Mouse (Mus musculus) spleen, adult 2 months (tissue): ENCODE data around the gene Mast2. TPM values are rescaled to one million over a fixed set of nuclear protein-coding genes. Genes with fewer than 3 reads are reported as not detected.

Experiments used
- DNase-seq, 2 experiments: peaks; one replicate each; pipeline versions ENCODE4 v3.0.0 to v3.0.0-alpha.2; 2012 to 2021; ENCODE audit warnings: low spot score in 2 of 2, low read depth in 1 of 2
- H3K27ac ChIP-seq: fragments of 200-500 bp; 2 replicates; pipeline ENCODE4 v1.5.1; 2012; ENCODE audit warnings: low read length, inconsistent platforms; ENCODE audit not compliant: insufficient read depth
- H3K27me3 ChIP-seq: fragments of 200-500 bp; 2 replicates; pipeline ENCODE4 v1.6.1; 2012; ENCODE audit warnings: mild to moderate bottlenecking, moderate library complexity, low read length, inconsistent platforms; ENCODE audit not compliant: control insufficient read depth, insufficient read depth
- H3K36me3 ChIP-seq: fragments of 200-500 bp; 2 replicates; pipeline ENCODE4 v1.6.1; 2012; ENCODE audit warnings: mild to moderate bottlenecking, low read length, inconsistent platforms; ENCODE audit not compliant: control insufficient read depth, insufficient read depth
- H3K4me1 ChIP-seq: fragments of 200-500 bp; 2 replicates; pipeline ENCODE4 v1.6.1; 2011; ENCODE audit warnings: inconsistent platforms; ENCODE audit not compliant: control insufficient read depth, insufficient read depth, insufficient read length
- H3K4me3 ChIP-seq: fragments of 200-500 bp; 2 replicates; pipeline ENCODE4 v1.5.1; 2011; ENCODE audit warnings: mild to moderate bottlenecking, inconsistent platforms; ENCODE audit not compliant: insufficient read depth, insufficient read length; ENCODE audit errors: extremely low read depth
- CTCF ChIP-seq: fragments of 200-500 bp; IDR thresholded peaks from 2 replicates; pipeline ENCODE4 v1.5.1; 2011; ENCODE audit warnings: mild to moderate bottlenecking, inconsistent platforms; ENCODE audit not compliant: insufficient read depth, insufficient read length, insufficient replicate concordance; ENCODE audit errors: extremely low read depth
- POLR2A ChIP-seq: fragments of 200-500 bp; IDR thresholded peaks from 2 replicates; pipeline ENCODE4 v1.6.1; 2011; ENCODE audit warnings: low read depth, low read length, inconsistent platforms
- WGBS: fragments of 180-500 bp; shearing (Covaris S2); methylation state at CpG from one replicate; pipeline ENCODE4 v1.1.7; 2018; 5-methylcytosine and 5-hydroxymethylcytosine counted together
- polyA plus RNA-seq: library from polyadenylated mRNA; depleted of rRNA; stranded (reverse); fragments of >200 nt; gene quantifications from 2 replicates; pipeline ENCODE4 v1.2.3, GENCODE M21; 2012; rRNA removed

Mast2 gene
- 35.6 and 53.6 TPM in 2 replicates for polyA plus RNA-seq

- Histone ChIP-seq H3K4me1 (peaks cover 3% of the 10 kb centered on the region), H3K36me3 (no peaks in the 10 kb centered on the region), H3K27me3 (peaks cover 3% of the 10 kb centered on the region; the same call in 1 of the 2 replicates), H3K27ac (peak within 1 kb of the TSS; percentile 55), H3K4me3 (peak within 1 kb of the TSS; percentile 72)
- peak; percentile 59 to 79 for DNase-seq
- WGBS = 9% methylated on average over 56 of the region's 68 CpGs
- TF ChIP-seq CTCF (no peak), POLR2A (no peak)
Measured at GRCm38 (mm10) chr4:116464126-116464981, at the start of gene Mast2. Mast2 (minus strand) TSS chr4:116464183.

GRCm38 (mm10) chr4:116507425-116508218 is 43.6 kb upstream of the Mast2 start, which contains the start of gene Ipp:
Ipp (plus strand) TSS chr4:116507549.
- under 1% methylated on average over 55 of the region's 55 CpGs for WGBS
- peak within 1 kb of the TSS; percentile 75 for H3K27ac ChIP-seq

GRCm38 (mm10) chr4:116506886-116507424 is 43.0 kb upstream of the Mast2 start:
- peak overlapping the region; percentile 67; the same call in 1 of the 2 replicates for H3K27ac ChIP-seq
- TF ChIP-seq POLR2A (no peak), CTCF (no peak)
- peaks cover 4% of the 10 kb centered on the region; the same call in 1 of the 2 replicates for H3K4me1 ChIP-seq
- H3K4me3 ChIP-seq = peak overlapping the region; percentile 65
- 33% methylated on average over 11 of the region's 11 CpGs for WGBS
- peak in 1 of 2 experiments; percentile 5 for DNase-seq
- H3K27me3 ChIP-seq = no peaks in the 10 kb centered on the region
- no peaks in the 10 kb centered on the region for H3K36me3 ChIP-seq

More at GRCm38 (mm10) chr4:116507425-116508218, 43.6 kb upstream of the Mast2 start, which contains the start of gene Ipp:
- Histone ChIP-seq H3K36me3 (no peaks in the 10 kb centered on the region), H3K4me1 (peaks cover 4% of the 10 kb centered on the region; the same call in 1 of the 2 replicates), H3K4me3 (peak within 1 kb of the TSS; percentile 78), H3K27me3 (no peaks in the 10 kb centered on the region)
- TF ChIP-seq POLR2A (peak; percentile 88), CTCF (no peak)
- peak; percentile 88 to 97 for DNase-seq

GRCm38 (mm10) chr4:116499978-116500377 is 36.0 kb upstream of the Mast2 start:
- H3K4me3 ChIP-seq = no peak overlapping the region
- no peak for DNase-seq

GRCm38 (mm10) chr4:116493646-116494045 is 29.7 kb upstream of the Mast2 start:
- TF ChIP-seq POLR2A (no peak), CTCF (no peak)
- Histone ChIP-seq H3K36me3 (no peaks in the 10 kb centered on the region), H3K4me1 (no peaks in the 10 kb centered on the region), H3K4me3 (no peak overlapping the region), H3K27ac (no peak overlapping the region), H3K27me3 (no peaks in the 10 kb centered on the region)
- DNase-seq = no peak
- WGBS = 91% methylated on average over 5 of the region's 5 CpGs

More at GRCm38 (mm10) chr4:116499978-116500377, 36.0 kb upstream of the Mast2 start:
- no peaks in the 10 kb centered on the region for H3K36me3 ChIP-seq
- no peaks in the 10 kb centered on the region for H3K4me1 ChIP-seq
- TF ChIP-seq POLR2A = no peak
- TF ChIP-seq CTCF = no peak
- 86% methylated on average over 3 of the region's 3 CpGs for WGBS
- no peak overlapping the region for H3K27ac ChIP-seq
- H3K27me3 ChIP-seq = no peaks in the 10 kb centered on the region

- H3K4me1 ChIP-seq = no peaks in the 10 kb centered on the region
- H3K27me3 ChIP-seq = no peaks in the 10 kb centered on the region
- no peaks in the 10 kb centered on the region for H3K36me3 ChIP-seq
- TF ChIP-seq POLR2A (no peak), CTCF (no peak)
- no peak overlapping the region for H3K4me3 ChIP-seq
- H3K27ac ChIP-seq = no peak overlapping the region
- no peak for DNase-seq
- 48% methylated on average over 4 of the region's 4 CpGs for WGBS
Measured at GRCm38 (mm10) chr4:116492460-116492859, 28.5 kb upstream of the Mast2 start.
